Mouse (Mus musculus): ENCODE results near the gene Slc39a10.
"Not testable (repeated sequence)": the region's sequence is repeated elsewhere in the genome, so short reads cannot be mapped to it uniquely, and the experiment has no call there.

Gene Slc39a10

DNA sequence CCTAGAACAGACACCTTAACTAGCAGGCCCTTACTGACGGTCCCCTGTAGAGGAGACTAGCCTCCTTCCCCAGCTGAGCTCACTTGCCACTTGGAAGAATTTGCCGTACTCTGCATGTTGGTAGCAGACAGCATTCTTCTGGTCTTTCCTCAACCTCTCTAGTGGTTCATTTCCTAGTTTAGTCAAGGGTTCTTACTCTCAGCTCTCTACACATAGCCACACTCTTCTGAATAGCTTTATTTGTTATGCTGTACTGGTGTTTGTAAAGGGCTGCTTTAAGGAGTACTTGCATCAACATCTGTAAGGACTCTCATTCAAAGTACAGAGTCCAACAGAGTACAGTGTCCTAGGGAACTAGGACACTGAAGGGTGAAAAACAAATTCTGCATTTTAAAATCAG, 29.2 kb downstream of the Slc39a10 start:
- no peak for DNase-seq

DNA sequence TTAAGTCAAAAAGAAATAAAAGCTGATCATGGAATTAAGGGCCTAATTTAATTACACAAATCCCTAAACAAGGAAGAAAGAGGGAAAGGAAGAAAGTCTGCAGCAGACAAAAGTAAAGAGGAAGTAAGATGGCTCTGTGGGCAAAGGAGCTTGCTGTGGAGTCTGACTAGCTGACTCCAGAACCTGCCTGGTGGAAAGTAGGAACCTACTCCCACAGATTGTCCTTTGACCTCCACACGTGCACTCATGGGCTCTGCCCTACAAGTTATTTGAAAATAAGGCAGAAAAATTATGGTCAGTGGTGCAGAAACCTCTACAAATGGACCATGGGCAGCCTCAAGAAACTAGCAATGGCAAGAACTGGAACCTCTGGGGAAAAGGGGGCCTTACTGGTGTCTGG, 32.6 kb downstream of the Slc39a10 start:
- DNase-seq, result no peak

DNA sequence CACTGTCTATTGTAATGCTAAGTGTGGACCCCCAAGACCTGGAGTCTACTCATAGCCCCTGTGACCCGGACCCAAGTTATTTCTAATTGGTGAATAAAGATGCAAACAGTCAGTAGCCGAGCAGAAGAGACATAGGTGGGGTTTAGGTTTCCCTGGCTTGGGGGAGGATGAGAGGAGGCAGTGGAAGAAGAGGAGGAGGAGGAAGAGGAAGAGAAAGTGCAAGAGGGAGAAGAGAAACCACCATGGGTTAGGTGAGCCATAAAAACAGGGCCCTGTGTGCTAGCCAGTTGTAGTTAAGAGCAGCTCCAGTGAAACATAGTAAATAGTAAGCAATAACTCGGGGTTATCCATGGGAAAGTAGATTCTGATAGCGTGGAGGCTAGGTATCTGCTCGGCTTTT, 34.1 kb downstream of the Slc39a10 start:
- DNase-seq, result no peak

DNA sequence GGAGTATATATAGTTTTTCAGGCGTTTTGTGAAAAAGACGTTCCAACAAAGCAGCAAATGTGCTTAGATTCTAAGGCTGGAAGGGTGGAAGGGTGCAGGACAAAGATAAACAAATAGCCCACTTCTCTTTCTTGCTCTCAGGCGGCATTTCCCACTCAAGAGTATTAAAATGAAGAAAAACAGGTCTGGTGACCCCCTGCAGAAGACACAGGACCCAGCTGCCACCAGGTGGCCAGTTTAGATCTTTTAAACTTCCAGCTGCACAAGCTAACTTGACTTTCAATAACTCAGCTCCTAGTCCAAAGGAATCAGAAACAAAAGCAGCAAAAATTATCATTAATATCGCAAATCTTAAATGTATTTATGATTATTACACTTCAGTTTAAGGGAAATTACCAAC, 36.2 kb downstream of the Slc39a10 start:
- no peak for DNase-seq

DNA sequence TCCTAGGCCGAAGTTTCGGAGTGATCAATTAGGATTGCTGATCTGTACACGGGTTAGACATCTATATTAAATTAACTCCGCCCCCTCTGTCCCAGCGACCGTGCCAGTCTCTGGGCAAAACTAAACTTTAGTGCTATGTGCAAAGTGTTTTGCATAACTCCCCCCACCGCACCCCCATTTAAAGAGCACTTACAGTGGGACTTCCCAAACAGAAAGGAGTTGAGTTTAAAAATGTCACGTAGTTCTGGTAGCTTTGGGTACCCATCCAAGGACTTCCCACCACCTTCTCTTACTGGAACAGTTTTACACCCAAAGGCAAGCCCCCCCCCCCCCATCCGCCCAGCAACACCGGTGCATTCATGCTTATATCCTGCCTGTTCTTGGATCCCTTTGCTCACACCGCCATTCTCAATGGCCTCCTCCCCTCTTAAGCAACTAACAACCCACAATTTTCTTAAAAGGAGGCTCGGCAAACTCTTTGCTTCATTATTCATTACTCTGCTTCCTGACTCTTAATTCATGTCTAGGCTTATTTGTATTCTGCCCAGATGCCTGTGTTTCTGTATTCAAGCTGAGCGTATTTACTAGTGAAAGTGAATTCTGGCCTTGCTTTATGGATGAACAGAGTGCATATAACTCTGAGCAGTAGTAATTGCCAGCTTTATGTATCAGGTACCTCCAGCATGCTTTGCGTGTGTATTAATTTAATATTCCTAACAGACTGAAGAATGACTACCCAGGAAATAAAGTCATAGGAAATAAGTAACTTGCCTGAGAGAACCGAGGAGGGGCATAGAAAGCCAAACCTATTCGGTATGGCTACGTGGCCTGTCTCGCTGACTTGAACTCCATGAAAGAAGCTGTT, 38.4 kb downstream of the Slc39a10 start:
- peak in 1 of 2 experiments; percentile 7 for DNase-seq

DNA sequence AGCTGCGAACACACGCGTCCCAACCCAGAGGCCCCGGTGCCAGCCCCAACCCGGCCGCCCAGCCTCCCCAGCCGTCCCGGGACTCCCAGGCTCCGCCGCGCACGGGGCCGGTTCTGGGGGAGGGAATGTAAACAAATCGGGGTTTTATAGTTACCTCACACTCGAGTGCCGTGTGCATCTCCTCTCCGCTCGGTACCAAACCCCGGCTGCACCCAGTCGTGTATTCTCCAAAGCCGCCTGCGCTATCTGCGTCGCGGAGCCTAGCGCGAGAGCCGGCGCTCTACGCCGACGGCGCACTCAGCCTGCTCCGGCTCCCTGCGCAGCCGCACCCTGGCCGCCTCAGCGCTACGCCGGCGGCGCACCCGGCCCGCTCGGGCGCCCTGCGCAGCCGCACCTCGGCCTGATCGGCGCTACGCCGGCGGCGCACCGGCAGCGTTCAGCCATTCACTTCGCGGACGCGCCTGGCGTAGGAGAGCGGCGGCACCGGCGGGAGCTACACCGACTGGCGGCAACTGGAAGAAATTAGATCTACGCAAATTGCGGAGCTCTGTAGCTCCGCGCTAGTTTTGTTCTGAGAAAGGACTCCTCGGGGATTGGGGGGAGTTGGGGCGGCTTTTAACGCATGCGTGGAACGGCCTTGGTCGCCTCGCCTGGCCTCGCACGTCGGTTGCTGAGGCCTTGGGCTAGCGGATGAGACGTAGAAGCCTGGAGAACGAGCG, 39.2 kb downstream of the Slc39a10 start:
- peak; percentile 93 to 100 for DNase-seq

DNA sequence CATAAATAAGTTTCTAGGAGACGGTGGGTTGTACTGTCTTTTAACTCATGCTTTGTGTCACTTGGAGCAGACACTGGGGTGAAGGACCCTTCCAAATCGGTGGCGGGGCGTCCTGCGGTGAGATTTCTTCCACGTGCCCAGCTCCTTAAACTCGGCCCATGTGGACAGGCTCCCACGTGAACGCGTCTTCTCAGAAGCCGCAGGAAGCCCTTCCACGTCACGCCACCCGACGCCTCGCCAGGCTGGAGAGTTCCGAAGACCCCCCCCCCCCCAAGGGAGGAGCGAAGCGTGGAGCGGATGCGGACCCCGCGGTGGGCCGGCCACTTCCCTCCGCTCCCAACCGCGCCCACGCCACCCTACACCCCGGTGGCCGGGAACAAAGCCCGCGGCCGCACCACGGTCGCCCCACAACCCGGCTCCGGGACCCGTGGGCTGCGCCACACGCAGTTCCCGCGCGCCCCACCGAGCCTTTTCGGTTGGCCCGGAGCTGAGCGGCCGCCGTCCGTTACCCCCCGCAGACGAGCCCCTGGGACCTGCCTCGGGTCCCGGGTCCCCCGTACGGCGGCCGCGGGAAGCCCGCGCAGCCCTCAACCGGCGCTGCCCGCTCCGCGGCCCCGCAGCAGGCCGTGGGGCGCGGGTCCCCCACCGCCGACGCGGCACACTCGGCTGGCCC, 39.9 kb downstream of the Slc39a10 start:
- DNase-seq, result peak in 1 of 2 experiments; percentile 65

DNA sequence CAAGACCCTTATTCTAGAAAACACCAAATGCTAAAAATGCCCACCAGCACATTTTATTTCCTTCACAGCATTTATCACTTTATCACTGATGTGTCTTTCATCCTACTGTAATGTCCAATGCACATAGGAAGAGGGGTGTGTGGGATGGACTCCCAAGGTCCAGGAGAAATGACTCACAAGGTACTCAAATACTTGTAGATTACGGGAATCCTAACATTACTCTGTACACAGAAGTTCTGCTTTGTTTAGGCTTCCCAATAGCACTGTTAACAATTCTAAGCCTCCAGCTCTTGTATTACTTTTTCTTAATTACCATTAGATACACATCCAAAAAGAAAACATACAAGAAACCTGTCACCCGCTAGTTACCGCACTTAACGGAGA, 40.4 kb downstream of the Slc39a10 start:
- no peak for DNase-seq

DNA sequence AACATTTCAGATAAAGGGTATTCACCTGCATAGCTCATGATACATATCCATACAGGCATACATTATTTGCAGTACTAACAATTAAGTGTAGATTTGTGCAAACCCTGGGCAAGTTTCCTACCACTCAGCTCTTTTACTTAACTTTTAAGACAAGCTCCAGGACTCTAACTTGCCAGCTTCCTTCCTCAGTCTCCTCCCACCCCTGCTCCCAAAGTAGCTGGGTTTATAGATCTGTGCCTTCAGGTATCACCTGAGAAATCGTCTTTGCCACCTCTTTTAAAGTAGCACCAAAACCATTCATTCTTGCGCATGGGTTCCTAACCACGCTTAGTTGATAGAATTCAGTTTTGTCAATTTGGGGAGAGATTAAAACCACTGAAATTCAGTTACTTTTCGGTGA, 41.1 kb downstream of the Slc39a10 start:
- DNase-seq, result no peak

DNA sequence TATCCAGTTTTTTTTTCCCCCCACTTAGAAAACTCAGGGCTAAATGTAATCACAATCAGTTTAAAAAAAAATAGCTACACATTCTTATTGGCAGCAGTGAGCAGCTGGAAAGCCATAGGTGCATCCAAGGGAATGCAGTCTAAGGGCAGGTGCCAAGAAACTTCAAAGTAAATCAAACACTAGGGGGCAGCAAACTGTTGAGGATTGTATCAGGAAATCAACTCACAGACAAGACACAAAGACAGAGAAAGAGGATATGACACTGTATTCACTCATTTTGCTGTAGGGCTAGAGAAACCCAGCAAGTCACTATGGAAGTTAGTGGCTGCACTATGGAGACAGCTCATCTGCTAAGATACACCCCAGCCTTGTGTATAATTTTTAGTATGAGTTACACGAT, 42.9 kb downstream of the Slc39a10 start:
- DNase-seq, result peak; percentile 69 to 75

DNA sequence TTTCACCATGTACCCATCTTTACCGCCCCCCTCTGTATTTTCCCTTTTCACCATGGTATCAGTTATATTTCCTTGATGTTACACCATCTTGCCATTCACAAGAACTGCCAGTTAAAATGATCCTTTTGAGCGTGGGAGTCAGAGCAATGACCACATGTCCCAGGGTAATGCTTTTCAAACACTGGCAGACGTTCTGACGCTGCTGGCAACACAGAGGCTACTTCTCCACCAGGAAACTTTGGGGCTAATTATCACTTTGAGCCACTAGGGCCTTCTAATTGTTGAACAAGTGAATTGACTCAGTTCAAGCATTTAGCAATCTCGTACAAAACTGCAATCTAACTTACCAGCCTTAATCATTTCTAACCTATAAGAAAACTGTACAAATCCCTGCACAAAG, 47.4 kb downstream of the Slc39a10 start:
- DNase-seq, result no peak

DNA sequence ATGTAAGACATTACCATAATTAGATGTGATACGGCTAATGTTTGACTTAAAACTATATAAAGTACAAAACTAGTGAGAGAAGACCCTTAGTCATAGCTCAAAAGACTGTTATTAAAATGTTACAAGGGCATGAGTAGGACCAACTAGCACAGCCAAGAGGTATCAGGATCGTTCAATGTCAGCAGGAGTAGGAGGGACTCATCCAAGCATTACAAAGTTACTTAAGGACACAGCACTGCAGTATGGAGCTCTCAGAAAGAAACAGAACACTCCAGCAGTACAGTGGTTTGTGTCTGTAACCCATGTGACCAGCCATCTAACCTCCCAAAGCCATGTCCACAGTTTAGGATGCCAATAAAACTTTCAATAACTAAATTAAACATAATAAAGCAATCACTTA, 48.4 kb downstream of the Slc39a10 start:
- no peak for DNase-seq

DNA sequence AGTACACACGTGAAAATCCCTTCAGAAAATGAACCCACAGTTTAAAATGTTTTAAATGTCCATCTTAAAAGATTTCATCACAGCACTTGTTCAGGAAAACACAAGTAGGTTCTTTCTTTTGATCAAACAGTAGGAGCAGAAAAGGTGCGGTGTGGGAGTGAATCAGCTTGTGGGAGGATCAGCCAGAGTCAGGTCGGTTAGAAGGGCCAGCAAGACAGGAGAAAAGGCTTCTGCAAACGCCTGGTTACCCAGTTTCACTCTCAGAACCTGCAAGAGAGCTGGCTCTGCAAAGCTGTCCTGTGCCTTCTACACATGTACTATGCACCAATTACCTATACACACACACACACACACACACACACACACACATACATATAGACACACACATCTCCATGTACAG, 49.2 kb downstream of the Slc39a10 start:
- DNase-seq, result no peak

DNA sequence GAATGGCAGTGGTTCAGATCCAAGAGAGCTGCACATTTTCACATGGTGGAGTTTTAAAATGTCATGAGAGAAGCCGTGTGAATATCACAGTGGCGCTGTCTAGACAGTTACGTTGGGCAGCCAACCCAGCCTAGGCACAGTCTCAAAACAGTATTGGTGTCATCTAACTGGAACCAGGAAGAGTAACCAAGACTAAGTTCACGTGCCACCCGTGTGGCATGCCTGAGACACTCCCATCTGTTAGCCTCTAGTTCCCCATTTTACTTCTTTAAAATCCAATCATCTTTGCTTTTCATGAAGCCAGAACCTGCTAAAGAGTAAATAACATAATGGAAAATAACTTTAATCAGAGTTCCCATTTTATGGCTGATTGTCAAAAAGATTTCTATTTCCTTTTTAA, 60.7 kb downstream of the Slc39a10 start:
- DNase-seq, result no peak

DNA sequence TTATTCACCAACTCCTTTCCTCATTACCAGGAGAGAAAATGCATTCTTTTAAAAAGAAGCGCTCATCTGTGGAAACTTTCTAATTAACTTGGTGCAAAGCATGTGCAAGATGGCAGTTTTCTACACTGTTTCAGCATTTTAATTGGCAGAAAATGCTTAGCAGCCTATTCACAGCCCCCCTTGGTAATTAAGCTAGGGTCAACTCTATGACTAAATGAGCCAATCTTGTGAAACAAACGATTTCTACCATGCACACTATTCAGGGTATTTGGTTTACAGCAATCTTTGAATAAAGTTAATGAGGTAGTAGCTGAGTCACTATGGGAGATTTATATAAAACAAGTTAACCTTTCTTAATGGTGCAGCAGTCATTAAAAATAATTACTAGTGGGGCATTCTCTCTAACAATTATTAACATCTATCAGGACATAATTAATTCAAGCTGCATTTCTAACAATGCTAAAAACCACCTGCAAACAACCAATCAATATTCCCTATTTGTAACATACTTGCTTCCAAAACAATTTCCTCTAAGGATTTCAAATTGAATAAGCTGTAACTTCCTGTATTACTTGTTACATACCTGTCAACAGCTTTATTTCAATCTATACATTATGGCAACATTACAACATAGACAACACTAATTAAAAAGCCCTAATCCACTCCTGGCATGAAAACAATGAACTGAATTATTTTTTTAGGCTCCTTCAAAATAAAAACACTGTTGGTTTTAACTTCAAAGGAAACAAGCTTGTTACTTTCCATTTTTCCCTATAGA, 62.4 kb downstream of the Slc39a10 start:
- DNase-seq, result no peak

DNA sequence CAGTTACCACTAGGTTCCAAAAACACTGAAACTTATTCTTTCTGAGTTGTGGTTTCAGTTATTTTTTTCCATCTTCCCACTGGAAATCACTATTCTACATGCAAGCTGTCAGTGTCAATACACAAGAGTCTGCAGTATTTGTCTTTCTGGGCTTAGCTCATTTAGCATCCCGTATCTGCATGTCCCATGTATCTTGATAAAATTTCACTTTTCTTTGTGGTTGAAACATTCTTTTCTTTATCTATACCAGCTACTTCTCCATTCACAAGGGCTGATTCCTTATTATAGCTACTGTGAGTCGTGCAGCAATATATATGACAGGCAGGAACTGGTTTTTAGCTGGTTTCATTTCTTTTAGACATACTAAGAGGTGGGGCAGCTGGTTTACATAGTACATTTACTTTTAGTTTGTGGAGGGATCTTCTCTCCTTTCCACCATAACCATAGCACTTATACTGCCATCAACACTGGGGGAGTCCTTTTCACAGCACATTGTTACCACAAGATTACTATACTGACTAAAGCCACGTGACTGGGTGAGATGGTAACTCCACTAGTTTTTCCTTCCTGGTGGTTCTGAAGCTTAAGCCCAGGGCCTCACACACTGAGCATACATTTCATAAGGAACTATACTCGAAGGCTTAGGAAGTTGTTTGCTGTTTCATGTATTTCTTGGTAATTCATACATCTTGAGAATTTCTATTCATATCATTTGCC, 70.2 kb downstream of the Slc39a10 start:
- DNase-seq, result no peak

DNA sequence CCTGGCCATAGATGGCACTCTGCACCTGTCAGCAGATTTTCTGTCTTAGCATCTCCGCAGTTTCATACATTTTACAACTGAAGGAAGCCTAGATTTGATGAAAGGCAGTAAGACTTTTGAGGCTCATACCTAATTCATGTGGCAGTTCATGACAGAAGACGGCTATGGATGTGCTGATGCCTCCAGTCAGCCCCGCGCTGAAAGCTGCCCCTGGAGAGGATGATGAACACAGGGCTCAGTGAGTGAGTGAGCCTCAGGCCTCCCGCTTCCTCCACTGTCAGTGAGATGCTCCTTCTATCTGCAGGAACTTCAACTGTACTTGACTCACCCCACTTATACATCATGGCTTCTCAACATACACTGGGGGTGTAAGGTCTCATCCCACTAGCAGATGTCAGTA, 74.7 kb downstream of the Slc39a10 start:
- no peak for DNase-seq

DNA sequence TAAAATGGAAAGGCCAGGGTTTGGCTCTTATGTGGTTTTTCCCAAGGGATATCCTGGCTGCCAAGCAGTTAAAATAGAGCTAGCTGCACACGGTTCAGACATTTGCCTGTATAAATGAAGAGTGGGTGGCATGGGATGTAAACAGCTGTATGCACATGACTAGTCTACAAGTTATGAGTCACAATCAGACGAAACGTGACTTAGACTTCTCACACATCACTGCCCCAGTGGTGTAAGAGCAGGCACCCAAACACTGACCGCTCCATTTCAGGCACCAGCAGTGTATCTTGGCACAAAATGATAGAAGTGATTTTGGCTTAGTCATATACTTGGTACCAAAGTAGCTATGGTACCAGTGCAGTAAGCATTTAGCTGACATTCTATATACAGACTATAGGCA, 84.0 kb downstream of the Slc39a10 start:
- DNase-seq, result not testable (repeated sequence)

DNA sequence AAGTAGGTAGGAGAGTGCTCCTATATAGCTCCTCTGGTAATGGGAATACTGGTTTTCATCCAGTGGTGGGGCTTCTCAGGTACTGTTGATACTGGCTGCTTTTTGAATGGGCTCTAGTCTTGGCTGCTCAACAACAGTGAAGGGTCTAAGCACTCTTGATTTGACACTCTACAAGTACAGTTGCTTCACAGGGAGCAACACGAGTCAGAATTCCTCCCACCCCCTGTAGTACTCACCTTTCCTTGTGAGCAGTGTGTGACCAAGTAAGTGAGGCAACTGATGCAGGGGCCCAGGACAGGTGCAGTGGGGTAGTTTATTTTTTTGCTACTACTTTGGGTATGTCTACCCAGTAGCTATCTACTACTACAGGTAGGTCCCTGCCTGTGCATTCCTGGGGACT, 87.6 kb downstream of the Slc39a10 start:
- DNase-seq, result no peak

DNA sequence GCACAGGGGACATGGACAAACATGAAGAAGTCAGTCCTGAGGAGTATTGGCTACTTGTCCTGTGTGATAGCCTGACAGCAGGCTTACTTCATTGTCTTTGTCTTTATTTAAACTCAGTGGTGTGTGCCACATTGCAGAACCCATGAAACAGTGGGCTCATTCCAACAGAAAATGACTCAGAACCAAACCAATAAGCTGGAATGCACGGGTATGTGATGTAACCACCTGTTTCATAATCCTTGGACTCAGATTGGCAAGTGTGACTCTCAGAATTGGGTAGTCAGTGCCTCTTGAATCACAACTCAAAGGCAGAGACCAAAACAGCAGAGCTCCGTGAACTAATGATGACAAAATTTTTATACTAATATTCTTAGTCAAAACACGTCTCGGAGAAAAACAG, 110.4 kb downstream of the Slc39a10 start:
- not testable (repeated sequence) for DNase-seq

DNA sequence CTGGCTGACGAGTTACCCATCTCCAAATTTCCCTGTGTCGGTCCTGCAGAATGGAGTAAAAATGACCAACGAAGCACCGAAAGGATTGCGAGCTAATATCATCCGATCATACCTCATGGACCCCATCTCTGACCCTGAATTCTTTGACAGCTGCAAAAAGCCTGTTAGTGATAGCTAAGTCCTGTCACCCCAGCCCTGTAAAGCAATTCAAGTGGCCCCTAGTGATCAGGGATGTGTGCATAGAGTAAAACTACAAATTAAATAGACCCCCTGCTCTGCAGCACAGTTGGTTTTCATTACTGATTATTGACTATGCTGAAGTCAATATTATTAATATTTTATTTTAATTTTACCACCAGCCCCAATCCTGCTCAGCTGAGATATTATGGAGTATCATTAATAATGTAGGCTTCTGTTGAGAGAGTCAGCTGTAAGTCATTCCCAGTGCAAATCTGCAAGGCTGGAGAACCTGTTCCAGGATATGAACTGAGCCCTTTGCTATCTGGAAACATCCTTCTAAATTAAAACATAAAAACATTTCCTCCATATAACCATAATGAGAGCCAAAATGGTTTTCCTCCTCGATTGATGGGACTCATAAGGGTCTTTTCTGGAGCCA, 122.5 kb downstream of the Slc39a10 start:
- not testable (repeated sequence) for DNase-seq

DNA sequence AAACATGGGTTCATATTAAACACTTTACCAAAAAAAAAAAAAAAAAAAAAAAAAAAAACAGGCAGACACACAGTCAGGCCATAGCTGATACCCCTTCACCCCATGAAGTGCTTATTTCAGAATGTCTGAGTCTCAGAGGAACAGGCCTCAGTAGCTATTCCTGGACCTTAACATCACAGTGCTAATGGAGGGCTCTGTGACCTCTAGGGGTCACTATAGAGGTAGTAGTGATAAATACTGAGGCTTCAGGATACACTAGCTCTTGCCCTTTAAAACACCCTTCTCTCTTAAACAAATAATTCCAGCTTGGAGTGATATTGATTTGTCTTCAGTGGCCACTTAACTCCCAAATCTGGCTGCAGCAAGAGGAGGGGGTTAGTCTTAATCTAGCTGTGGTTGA, 123.3 kb downstream of the Slc39a10 start:
- DNase-seq, result not testable (repeated sequence)
